Mouse (Mus musculus) hindbrain, embryonic 16.5 days (tissue): Measurements from ENCODE around the gene Lrpprc. TPM values are rescaled to one million over a fixed set of nuclear protein-coding genes. Genes with fewer than 3 reads are reported as not detected.
A peak's percentile ranks its signal among the peaks of the same experiment; 100 is the strongest.
"Not testable (repeated sequence)": the region's sequence is repeated elsewhere in the genome, so short reads cannot be mapped to it uniquely, and the experiment has no call there.

Experiments
- ATAC-seq: fragments of 200-750 bp; cut with Nextera tagmentation; 2 replicates; pipeline ENCODE4 v1.8.0; 2017; ENCODE audit warnings: moderate TSS enrichment, moderate library complexity
- H3K27ac ChIP-seq: fragments of 300-500 bp; sonication (generic); 2 replicates; pipeline ENCODE4 v1.5.1; 2014; ENCODE audit warnings: low read depth, mild to moderate bottlenecking, control low read depth, low read length, moderate library complexity
- H3K27me3 ChIP-seq: fragments of 300-500 bp; sonication (generic); replicated peaks from 2 replicates; pipeline ENCODE4 v1.6.1; 2014; ENCODE audit warnings: low read length; ENCODE audit not compliant: control insufficient read depth, insufficient read depth
- H3K36me3 ChIP-seq: fragments of 300-500 bp; sonication (generic); 2 replicates; pipeline ENCODE4 v1.6.1; 2014; ENCODE audit warnings: mild to moderate bottlenecking, low read length, moderate library complexity, mixed read lengths; ENCODE audit not compliant: control insufficient read depth, insufficient read depth
- H3K4me1 ChIP-seq: fragments of 300-500 bp; sonication (generic); 2 replicates; pipeline ENCODE4 v1.6.1; 2014; ENCODE audit warnings: low read depth, low read length; ENCODE audit not compliant: control insufficient read depth, insufficient read depth
- H3K4me2 ChIP-seq: fragments of 300-500 bp; sonication (generic); 2 replicates; pipeline ENCODE4 v1.6.1; 2014; ENCODE audit warnings: mild to moderate bottlenecking, low read length, control low read depth, moderate library complexity
- H3K4me3 ChIP-seq: fragments of 300-500 bp; sonication (generic); 2 replicates; pipeline ENCODE4 v1.5.1; 2014; ENCODE audit warnings: mild to moderate bottlenecking, low read length, control low read depth, moderate library complexity
- H3K9ac ChIP-seq: fragments of 300-500 bp; sonication (generic); 2 replicates; pipeline ENCODE4 v1.6.1; 2014; ENCODE audit warnings: low read depth, mild to moderate bottlenecking, control low read depth, low read length, moderate library complexity
- H3K9me3 ChIP-seq: fragments of 300-500 bp; sonication (generic); 2 replicates; pipeline ENCODE4 v1.6.1; 2014; ENCODE audit warnings: mild to moderate bottlenecking, low read length, moderate library complexity; ENCODE audit not compliant: control insufficient read depth
- WGBS: fragments of 180-500 bp; shearing (Covaris S2); extraction: QIAGEN DNeasy Blood & Tissue Kit; methylation state at CpG from one replicate; pipeline ENCODE4 v1.1.7; 2014; 5-methylcytosine and 5-hydroxymethylcytosine counted together
- polyA plus RNA-seq: library from polyadenylated mRNA; unstranded; fragments of >200 nt; fragmentation: Nextera tagmentation; extraction: Ambion mirVana; gene quantifications from 2 replicates; pipeline ENCODE4 v1.2.1, GENCODE M21; 2015

Lrpprc gene
- polyA plus RNA-seq, 1 experiment from 2014 or later, result 43.4 TPM

DNA sequence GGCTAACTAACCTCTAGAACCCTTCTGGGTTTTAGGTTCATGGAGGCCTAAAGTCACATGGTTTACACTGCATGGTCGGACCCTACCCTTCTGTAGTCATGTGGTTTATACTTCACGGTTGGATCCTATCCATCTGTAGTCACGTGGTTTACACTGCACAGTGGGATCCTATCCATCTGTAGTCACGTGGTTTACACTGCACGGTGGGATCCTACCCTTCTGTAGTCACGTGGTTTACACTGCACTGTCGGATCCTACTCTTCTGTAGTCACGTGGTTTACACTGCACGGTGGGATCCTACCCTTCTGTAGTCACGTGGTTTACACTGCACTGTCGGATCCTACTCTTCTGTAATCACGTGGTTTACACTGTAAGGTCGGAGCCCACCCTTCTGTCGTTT, 23.6 kb upstream of the Lrpprc start:
- not testable (repeated sequence) for H3K27ac ChIP-seq, H3K9ac ChIP-seq, H3K4me1 ChIP-seq, ATAC-seq, H3K27me3 ChIP-seq, H3K4me2 ChIP-seq, H3K4me3 ChIP-seq, H3K36me3 ChIP-seq, H3K9me3 ChIP-seq
- WGBS, result 88% methylated on average over 14 of the region's 14 CpGs

DNA sequence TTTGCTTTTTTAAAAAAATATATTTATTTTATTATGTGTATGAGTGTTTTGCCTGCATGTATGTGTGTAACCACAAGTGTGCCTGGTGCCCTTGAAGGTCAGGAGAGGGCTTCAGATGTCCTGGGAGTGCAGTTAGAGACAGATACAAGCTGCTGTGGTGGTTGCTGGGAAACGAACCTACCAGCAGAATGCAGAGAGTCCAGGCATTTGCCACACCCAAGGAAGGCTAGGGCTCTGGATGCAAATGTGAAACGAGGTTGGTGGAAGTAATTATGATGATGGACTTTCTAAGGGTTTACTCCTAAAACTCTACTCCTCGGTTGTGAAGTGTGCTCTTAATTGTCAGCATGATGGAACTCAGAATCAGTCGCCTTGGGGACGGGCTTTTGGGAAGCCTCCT, 1.4 kb upstream of the Lrpprc start:
- no peak for ATAC-seq
- H3K36me3 ChIP-seq, result no peaks in the 10 kb centered on the region
- H3K4me3 ChIP-seq, result no peak overlapping the region
- H3K9ac ChIP-seq, result no peak overlapping the region
- H3K27me3 ChIP-seq, result no peaks in the 10 kb centered on the region
- WGBS, result 70% methylated on average over 5 of the region's 5 CpGs
- peak overlapping the region; percentile 0; the same call in 1 of the 2 replicates for H3K4me2 ChIP-seq
- H3K4me1 ChIP-seq, result peaks cover 21% of the 10 kb centered on the region
- no peak overlapping the region for H3K27ac ChIP-seq
- no peaks in the 10 kb centered on the region for H3K9me3 ChIP-seq

GRCm38 (mm10) chr17:84791156-84791555, 567 bp upstream of the Lrpprc start:
- 7% methylated on average over 8 of the region's 8 CpGs for WGBS
- peak; percentile 35 for ATAC-seq

DNA sequence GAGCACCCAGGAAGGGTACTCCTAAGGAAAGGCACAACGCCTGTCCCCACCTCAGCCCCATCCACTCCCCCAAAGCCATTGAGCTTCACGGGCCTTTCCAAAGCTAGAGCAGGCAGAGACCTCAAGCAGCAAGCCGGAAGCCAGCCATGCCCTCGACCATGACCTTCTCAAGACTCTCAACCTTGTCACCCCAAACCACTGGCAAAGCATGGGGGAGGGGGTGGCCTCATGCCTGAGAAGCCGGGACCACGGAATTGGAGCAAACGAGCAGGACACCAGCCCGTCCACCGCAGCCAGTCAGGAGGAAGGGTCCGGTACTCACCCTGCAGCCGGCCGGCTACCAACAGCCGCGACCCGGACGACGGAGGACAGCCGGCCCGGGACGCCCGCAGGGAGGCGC, 546 bp downstream of the Lrpprc start:
- 2% methylated on average over 22 of the region's 22 CpGs for WGBS
- Histone ChIP-seq H3K4me1 (peaks cover 21% of the 10 kb centered on the region), H3K4me2 (peak overlapping the region; percentile 92), H3K9ac (peak overlapping the region; percentile 82), H3K9me3 (no peaks in the 10 kb centered on the region), H3K27ac (peak overlapping the region; percentile 83), H3K27me3 (no peaks in the 10 kb centered on the region), H3K36me3 (no peaks in the 10 kb centered on the region), H3K4me3 (peak overlapping the region; percentile 83)
- ATAC-seq, result peak; percentile 28

More at GRCm38 (mm10) chr17:84791156-84791555, 567 bp upstream of the Lrpprc start:
- H3K4me2 ChIP-seq, result peak overlapping the region; percentile 91
- no peaks in the 10 kb centered on the region for H3K36me3 ChIP-seq
- no peaks in the 10 kb centered on the region for H3K9me3 ChIP-seq
- H3K4me3 ChIP-seq, result peak overlapping the region; percentile 83
- H3K4me1 ChIP-seq, result peaks cover 21% of the 10 kb centered on the region
- H3K27me3 ChIP-seq, result no peaks in the 10 kb centered on the region
- H3K27ac ChIP-seq, result peak overlapping the region; percentile 83
- H3K9ac ChIP-seq, result peak overlapping the region; percentile 67

- H3K4me3 ChIP-seq, result no peak overlapping the region
- H3K27ac ChIP-seq, result no peak overlapping the region
- H3K9ac ChIP-seq, result no peak overlapping the region
- ATAC-seq, result no peak
- no peaks in the 10 kb centered on the region for H3K9me3 ChIP-seq
- no peaks in the 10 kb centered on the region for H3K36me3 ChIP-seq
- peaks cover 21% of the 10 kb centered on the region for H3K4me1 ChIP-seq
- no peaks in the 10 kb centered on the region for H3K27me3 ChIP-seq
- 92% methylated on average over 20 of the region's 20 CpGs for WGBS
- no peak overlapping the region for H3K4me2 ChIP-seq
These were observed 2.0 kb downstream of the Lrpprc start for GRCm38 (mm10) chr17:84788376-84789125.

DNA sequence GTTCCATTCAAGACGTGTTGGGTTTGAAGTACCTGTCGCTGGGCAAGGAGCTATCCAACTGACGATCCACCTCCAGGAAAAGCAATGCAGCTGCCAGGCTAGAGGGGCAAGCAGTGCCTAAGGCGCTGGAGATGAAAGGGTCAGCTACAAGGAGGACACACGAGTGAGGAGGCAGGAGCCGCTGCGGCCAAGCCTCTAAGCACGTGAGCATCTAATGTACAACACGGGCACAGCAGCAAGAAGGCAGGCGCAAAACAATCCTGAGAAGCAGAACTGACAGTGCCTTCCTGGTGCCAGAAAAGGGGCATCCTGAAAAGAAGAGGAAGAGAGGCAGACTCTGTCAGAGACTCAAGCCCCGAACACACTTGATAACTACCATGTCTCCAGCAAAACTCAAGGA, 3.1 kb downstream of the Lrpprc start:
- Histone ChIP-seq H3K4me1 (peaks cover 21% of the 10 kb centered on the region), H3K4me2 (no peak overlapping the region), H3K9me3 (no peaks in the 10 kb centered on the region), H3K27me3 (no peaks in the 10 kb centered on the region), H3K27ac (no peak overlapping the region), H3K9ac (no peak overlapping the region), H3K4me3 (no peak overlapping the region), H3K36me3 (no peaks in the 10 kb centered on the region)
- no peak for ATAC-seq
- 92% methylated on average over 11 of the region's 11 CpGs for WGBS

GRCm38 (mm10) chr17:84786911-84787310, 3.7 kb downstream of the Lrpprc start:
- Histone ChIP-seq H3K27ac (no peak overlapping the region), H3K9me3 (no peaks in the 10 kb centered on the region), H3K27me3 (no peaks in the 10 kb centered on the region), H3K4me3 (no peak overlapping the region), H3K36me3 (no peaks in the 10 kb centered on the region), H3K4me2 (no peak overlapping the region), H3K9ac (no peak overlapping the region), H3K4me1 (peaks cover 20% of the 10 kb centered on the region)
- 92% methylated on average over 8 of the region's 8 CpGs for WGBS
- no peak for ATAC-seq

GRCm38 (mm10) chr17:84785176-84785575, 5.4 kb downstream of the Lrpprc start:
- H3K4me2 ChIP-seq, result no peak overlapping the region
- peaks cover 12% of the 10 kb centered on the region for H3K4me1 ChIP-seq
- WGBS, result 74% methylated on average over 5 of the region's 5 CpGs
- no peak for ATAC-seq
- no peaks in the 10 kb centered on the region for H3K27me3 ChIP-seq
- H3K27ac ChIP-seq, result no peak overlapping the region
- H3K9ac ChIP-seq, result no peak overlapping the region
- no peak overlapping the region for H3K4me3 ChIP-seq
- H3K9me3 ChIP-seq, result no peaks in the 10 kb centered on the region
- no peaks in the 10 kb centered on the region for H3K36me3 ChIP-seq

DNA sequence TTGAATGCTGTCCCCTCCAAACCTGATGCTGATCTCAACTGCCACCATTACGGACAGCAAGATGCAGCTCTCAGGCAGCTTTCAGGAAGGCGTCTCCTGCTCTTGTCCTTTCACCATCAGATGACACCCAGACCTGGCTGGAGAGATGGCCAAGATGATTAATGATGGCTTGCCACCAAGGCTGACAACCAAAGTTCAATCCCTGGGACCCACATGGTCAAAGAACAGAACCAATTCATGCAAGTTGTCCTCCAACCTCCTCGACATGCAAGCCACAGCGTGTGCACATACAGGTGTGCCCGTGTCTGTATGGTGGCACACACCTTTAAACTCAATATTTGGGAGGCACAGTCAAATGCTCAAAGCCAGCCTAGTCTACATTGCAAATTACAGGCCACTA, 7.1 kb downstream of the Lrpprc start:
- H3K9me3 ChIP-seq, result no peaks in the 10 kb centered on the region
- H3K27ac ChIP-seq, result no peak overlapping the region
- H3K4me3 ChIP-seq, result no peak overlapping the region
- no peak overlapping the region for H3K9ac ChIP-seq
- no peak overlapping the region for H3K4me2 ChIP-seq
- 92% methylated on average over 5 of the region's 5 CpGs for WGBS
- H3K27me3 ChIP-seq, result no peaks in the 10 kb centered on the region
- no peaks in the 10 kb centered on the region for H3K4me1 ChIP-seq
- no peaks in the 10 kb centered on the region for H3K36me3 ChIP-seq
- no peak for ATAC-seq
